Mouse (Mus musculus): ENCODE measurements at regions not wholly inside any gene's neighbourhood (a gene's known extent, or its start where the extent isn't known, plus 50 kb on each side); places are given as distances from the start of the nearest gene placed in this dataset.

- Histone ChIP-seq H3K9me3 (ENCODE audit: control insufficient read depth, low read length) (no peaks in the 10 kb centered on the region), H3K4me2 (ENCODE audit: low read depth, low read length) (no peak overlapping the region), H3K9ac (ENCODE audit: low read depth, low read length) (no peak overlapping the region), H3K27ac (ENCODE audit: low read length) (no peak overlapping the region), H3K4me3 (ENCODE audit: low read length) (no peak overlapping the region), H3K4me1 (ENCODE audit: control insufficient read depth, insufficient read depth, low read length) (no peaks in the 10 kb centered on the region), H3K36me3 (ENCODE audit: control insufficient read depth, insufficient read depth, low read length) (no peaks in the 10 kb centered on the region), H3K27me3 (replicated peaks; ENCODE audit: control insufficient read depth, insufficient read depth, low read length) (no peaks in the 10 kb centered on the region)
- 33% methylated on average over 2 of the region's 2 CpGs for whole genome bisulfite sequencing
- no peak for ATAC-seq
Observed at GRCm38 (mm10) chr9:74476830-74477229, 366.7 kb downstream of the Wdr72 start.

DNA sequence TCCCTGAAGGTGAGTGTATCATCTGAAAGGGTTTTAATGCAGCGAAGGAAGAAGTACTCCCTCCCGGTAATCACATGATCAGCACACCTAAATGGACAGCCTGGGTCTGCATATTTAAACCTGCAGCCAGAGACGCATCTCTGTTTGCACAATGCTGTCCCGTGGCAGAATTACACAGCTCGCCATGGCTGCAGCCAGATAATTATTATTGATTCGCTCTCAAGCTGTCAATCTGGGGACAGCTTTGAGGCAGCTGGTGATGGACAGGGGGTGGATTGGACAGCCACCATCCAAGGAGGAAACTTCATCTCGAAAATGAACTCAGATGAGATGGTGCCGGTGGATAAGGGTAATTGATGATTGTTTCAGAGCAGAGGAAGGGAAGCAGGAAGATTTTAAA lies 369.1 kb downstream of the Wdr72 start:
- no peak overlapping the region for H3K9ac ChIP-seq (ENCODE audit: low read depth, low read length)
- ATAC-seq = no peak
- no peak overlapping the region for H3K4me2 ChIP-seq (ENCODE audit: low read depth, low read length)
- H3K27ac ChIP-seq (ENCODE audit: low read length) = no peak overlapping the region
- no peaks in the 10 kb centered on the region for H3K36me3 ChIP-seq (ENCODE audit: control insufficient read depth, insufficient read depth, low read length)
- H3K4me3 ChIP-seq (ENCODE audit: low read length) = no peak overlapping the region
- no peaks in the 10 kb centered on the region for H3K27me3 ChIP-seq (replicated peaks; ENCODE audit: control insufficient read depth, insufficient read depth, low read length)
- no peaks in the 10 kb centered on the region for H3K4me1 ChIP-seq (ENCODE audit: control insufficient read depth, insufficient read depth, low read length)
- 37% methylated on average over 8 of the region's 8 CpGs for WGBS
- no peaks in the 10 kb centered on the region for H3K9me3 ChIP-seq (ENCODE audit: control insufficient read depth, low read length)

- WGBS = 79% methylated on average over 2 of the region's 2 CpGs
- H3K4me3 ChIP-seq (ENCODE audit: low read length) = no peak overlapping the region
- H3K9me3 ChIP-seq (ENCODE audit: control insufficient read depth, low read length) = no peaks in the 10 kb centered on the region
- H3K9ac ChIP-seq (ENCODE audit: low read depth, low read length) = no peak overlapping the region
- no peak overlapping the region for H3K4me2 ChIP-seq (ENCODE audit: low read depth, low read length)
- ATAC-seq = no peak
- no peak overlapping the region for H3K27ac ChIP-seq (ENCODE audit: low read length)
- no peaks in the 10 kb centered on the region for H3K27me3 ChIP-seq (replicated peaks; ENCODE audit: control insufficient read depth, insufficient read depth, low read length)
- H3K36me3 ChIP-seq (ENCODE audit: control insufficient read depth, insufficient read depth, low read length) = no peaks in the 10 kb centered on the region
- no peaks in the 10 kb centered on the region for H3K4me1 ChIP-seq (ENCODE audit: control insufficient read depth, insufficient read depth, low read length)
Observed at GRCm38 (mm10) chr9:74513887-74514286, 347.8 kb upstream of the Onecut1 start.

DNA sequence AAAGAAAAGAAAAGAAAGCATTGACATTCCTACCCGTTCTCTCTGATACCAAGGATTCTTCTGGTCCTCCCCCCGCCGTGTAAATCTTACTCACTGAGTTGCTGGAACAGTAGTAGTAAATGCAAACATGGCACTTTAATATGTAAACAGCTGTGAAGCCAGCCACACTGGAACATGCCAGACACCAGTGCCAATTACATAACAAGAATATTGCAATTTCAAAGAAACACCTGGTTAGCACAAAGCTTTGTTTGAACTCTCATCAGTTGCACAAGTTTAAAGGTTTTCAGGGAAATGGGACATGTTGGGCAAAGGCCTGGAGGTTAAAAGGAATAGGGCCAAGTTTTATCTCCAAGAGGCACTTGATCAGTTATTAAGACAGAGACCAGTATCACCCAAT lies 333.2 kb upstream of the Onecut1 start:
- ATAC-seq = no peak
- H3K4me3 ChIP-seq (ENCODE audit: low read length) = no peak overlapping the region
- no peaks in the 10 kb centered on the region for H3K36me3 ChIP-seq (ENCODE audit: control insufficient read depth, insufficient read depth, low read length)
- H3K27me3 ChIP-seq (replicated peaks; ENCODE audit: control insufficient read depth, insufficient read depth, low read length) = no peaks in the 10 kb centered on the region
- no peaks in the 10 kb centered on the region for H3K4me1 ChIP-seq (ENCODE audit: control insufficient read depth, insufficient read depth, low read length)
- H3K9me3 ChIP-seq (ENCODE audit: control insufficient read depth, low read length) = no peaks in the 10 kb centered on the region
- no peak overlapping the region for H3K9ac ChIP-seq (ENCODE audit: low read depth, low read length)
- H3K4me2 ChIP-seq (ENCODE audit: low read depth, low read length) = no peak overlapping the region
- WGBS = 78% methylated on average over 3 of the region's 3 CpGs
- H3K27ac ChIP-seq (ENCODE audit: low read length) = no peak overlapping the region

- H3K4me3 ChIP-seq (ENCODE audit: low read length) = no peak overlapping the region
- no peaks in the 10 kb centered on the region for H3K4me1 ChIP-seq (ENCODE audit: control insufficient read depth, insufficient read depth, low read length)
- ATAC-seq = no peak
- H3K9me3 ChIP-seq (ENCODE audit: control insufficient read depth, low read length) = no peaks in the 10 kb centered on the region
- no peaks in the 10 kb centered on the region for H3K27me3 ChIP-seq (replicated peaks; ENCODE audit: control insufficient read depth, insufficient read depth, low read length)
- H3K36me3 ChIP-seq (ENCODE audit: control insufficient read depth, insufficient read depth, low read length) = no peaks in the 10 kb centered on the region
- H3K27ac ChIP-seq (ENCODE audit: low read length) = no peak overlapping the region
- H3K4me2 ChIP-seq (ENCODE audit: low read depth, low read length) = no peak overlapping the region
- WGBS = 15% methylated on average over 10 of the region's 10 CpGs
- no peak overlapping the region for H3K9ac ChIP-seq (ENCODE audit: low read depth, low read length)
Observed at GRCm38 (mm10) chr9:74530317-74530716, 331.4 kb upstream of the Onecut1 start.

- Histone ChIP-seq H3K9me3 (ENCODE audit: control insufficient read depth, low read length) (no peaks in the 10 kb centered on the region), H3K4me3 (ENCODE audit: low read length) (no peak overlapping the region), H3K4me2 (ENCODE audit: low read depth, low read length) (no peak overlapping the region), H3K36me3 (ENCODE audit: control insufficient read depth, insufficient read depth, low read length) (no peaks in the 10 kb centered on the region), H3K27me3 (replicated peaks; ENCODE audit: control insufficient read depth, insufficient read depth, low read length) (no peaks in the 10 kb centered on the region), H3K27ac (ENCODE audit: low read length) (no peak overlapping the region), H3K9ac (ENCODE audit: low read depth, low read length) (no peak overlapping the region), H3K4me1 (ENCODE audit: control insufficient read depth, insufficient read depth, low read length) (no peaks in the 10 kb centered on the region)
- ATAC-seq = no peak
- WGBS = 55% methylated on average over 9 of the region's 9 CpGs
Observed at GRCm38 (mm10) chr9:74530748-74531147, 331.0 kb upstream of the Onecut1 start.

GRCm38 (mm10) chr9:74531986-74532385 lies 329.7 kb upstream of the Onecut1 start:
- Histone ChIP-seq H3K4me3 (ENCODE audit: low read length) (no peak overlapping the region), H3K27me3 (replicated peaks; ENCODE audit: control insufficient read depth, insufficient read depth, low read length) (no peaks in the 10 kb centered on the region), H3K4me1 (ENCODE audit: control insufficient read depth, insufficient read depth, low read length) (no peaks in the 10 kb centered on the region), H3K9ac (ENCODE audit: low read depth, low read length) (no peak overlapping the region), H3K9me3 (ENCODE audit: control insufficient read depth, low read length) (no peaks in the 10 kb centered on the region), H3K27ac (ENCODE audit: low read length) (no peak overlapping the region), H3K36me3 (ENCODE audit: control insufficient read depth, insufficient read depth, low read length) (no peaks in the 10 kb centered on the region), H3K4me2 (ENCODE audit: low read depth, low read length) (no peak overlapping the region)
- ATAC-seq = no peak
- WGBS = 45% methylated on average over 3 of the region's 3 CpGs

DNA sequence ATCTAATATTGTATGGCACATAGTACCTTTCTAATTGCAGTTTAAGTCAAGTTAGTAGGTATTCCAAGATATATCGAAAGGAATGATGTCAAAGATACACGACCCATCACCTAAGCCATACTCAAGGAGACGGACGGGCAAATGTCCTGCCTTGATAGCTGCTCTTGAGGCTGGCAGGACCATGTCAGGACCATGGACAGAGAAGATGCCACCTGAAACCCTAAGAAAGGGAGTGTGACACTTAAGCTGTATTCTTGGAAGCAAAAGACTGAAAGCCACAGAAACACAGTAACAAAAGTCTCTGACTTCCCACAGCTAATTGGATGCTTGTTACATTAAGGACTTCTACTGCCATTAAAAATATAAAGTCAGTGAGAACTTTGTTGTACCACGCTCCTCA lies 326.7 kb upstream of the Onecut1 start:
- Histone ChIP-seq H3K4me3 (ENCODE audit: low read length) (no peak overlapping the region), H3K27me3 (replicated peaks; ENCODE audit: control insufficient read depth, insufficient read depth, low read length) (no peaks in the 10 kb centered on the region), H3K9me3 (ENCODE audit: control insufficient read depth, low read length) (no peaks in the 10 kb centered on the region), H3K9ac (ENCODE audit: low read depth, low read length) (no peak overlapping the region), H3K4me2 (ENCODE audit: low read depth, low read length) (no peak overlapping the region), H3K27ac (ENCODE audit: low read length) (no peak overlapping the region), H3K36me3 (ENCODE audit: control insufficient read depth, insufficient read depth, low read length) (no peaks in the 10 kb centered on the region), H3K4me1 (ENCODE audit: control insufficient read depth, insufficient read depth, low read length) (no peaks in the 10 kb centered on the region)
- ATAC-seq = no peak
- WGBS = 69% methylated on average over 5 of the region's 5 CpGs

DNA sequence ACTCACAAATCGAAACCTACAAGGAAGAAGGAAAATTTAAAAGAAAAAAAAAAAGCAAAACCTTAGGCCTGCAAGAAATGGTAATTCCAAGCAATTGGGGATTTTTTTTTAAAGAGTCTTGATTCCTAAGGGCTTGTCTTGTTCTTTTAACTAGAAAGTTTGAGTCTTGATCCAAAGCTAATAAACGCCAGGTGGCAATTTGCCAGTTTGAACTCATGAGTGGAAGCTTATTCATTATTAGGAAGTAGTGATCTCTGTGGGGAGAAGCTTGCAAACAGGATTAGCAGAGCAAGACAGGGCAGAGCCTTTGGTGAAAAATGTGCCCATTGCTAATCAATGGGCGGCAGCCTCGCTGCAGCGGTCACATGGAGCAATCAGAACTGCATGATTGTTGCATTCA lies 305.6 kb upstream of the Onecut1 start:
- Histone ChIP-seq H3K4me1 (ENCODE audit: control insufficient read depth, insufficient read depth, low read length) (no peaks in the 10 kb centered on the region), H3K4me3 (ENCODE audit: low read length) (no peak overlapping the region), H3K4me2 (ENCODE audit: low read depth, low read length) (no peak overlapping the region), H3K27ac (ENCODE audit: low read length) (no peak overlapping the region), H3K36me3 (ENCODE audit: control insufficient read depth, insufficient read depth, low read length) (no peaks in the 10 kb centered on the region), H3K9me3 (ENCODE audit: control insufficient read depth, low read length) (no peaks in the 10 kb centered on the region), H3K9ac (ENCODE audit: low read depth, low read length) (no peak overlapping the region), H3K27me3 (replicated peaks; ENCODE audit: control insufficient read depth, insufficient read depth, low read length) (no peaks in the 10 kb centered on the region)
- ATAC-seq = no peak
- WGBS = 76% methylated on average over 5 of the region's 5 CpGs

- ATAC-seq = no peak
- no peak overlapping the region for H3K27ac ChIP-seq (ENCODE audit: low read length)
- no peaks in the 10 kb centered on the region for H3K9me3 ChIP-seq (ENCODE audit: control insufficient read depth, low read length)
- H3K4me2 ChIP-seq (ENCODE audit: low read depth, low read length) = no peak overlapping the region
- WGBS = 52% methylated on average over 4 of the region's 4 CpGs
- H3K4me3 ChIP-seq (ENCODE audit: low read length) = no peak overlapping the region
- H3K36me3 ChIP-seq (ENCODE audit: control insufficient read depth, insufficient read depth, low read length) = no peaks in the 10 kb centered on the region
- H3K4me1 ChIP-seq (ENCODE audit: control insufficient read depth, insufficient read depth, low read length) = no peaks in the 10 kb centered on the region
- H3K27me3 ChIP-seq (replicated peaks; ENCODE audit: control insufficient read depth, insufficient read depth, low read length) = no peaks in the 10 kb centered on the region
- no peak overlapping the region for H3K9ac ChIP-seq (ENCODE audit: low read depth, low read length)
Observed at GRCm38 (mm10) chr9:74592757-74593156, 269.0 kb upstream of the Onecut1 start.
